Mouse (Mus musculus): ENCODE measurements around the gene Apoa5. TPM values are rescaled to one million over a fixed set of nuclear protein-coding genes. Genes with fewer than 3 reads are reported as not detected.
A peak's percentile ranks its signal among the peaks of the same experiment; 100 is the strongest.

Apoa5 gene
- polyA plus RNA-seq, 1 experiment from 2014 or later = 0.64 TPM

- peaks cover 2% of the 10 kb centered on the region; the same call in 1 of the 2 replicates for H3K4me1 ChIP-seq (replicated peaks; ENCODE audit: control insufficient read depth, insufficient read depth, low read length)
- peak; percentile 57 for ATAC-seq
- no peaks in the 10 kb centered on the region for H3K9me3 ChIP-seq (ENCODE audit: control insufficient read depth)
- peaks cover 6% of the 10 kb centered on the region; the same call in 1 of the 2 replicates for H3K36me3 ChIP-seq (ENCODE audit: control insufficient read depth, insufficient read depth)
- TF ChIP-seq CTCF (IDR thresholded peaks at IDR 0.05; ENCODE audit: low read depth) = no peak; the same call in 1 of the 2 replicates
- H3K27me3 ChIP-seq (replicated peaks; ENCODE audit: control insufficient read depth, insufficient read depth, low read length) = no peaks in the 10 kb centered on the region
- peak within 1 kb of the TSS; percentile 95 for H3K27ac ChIP-seq (ENCODE audit: low read depth, low read length)
- peak within 1 kb of the TSS; percentile 46 for H3K4me2 ChIP-seq (replicated peaks; ENCODE audit: low read depth)
- H3K9ac ChIP-seq (ENCODE audit: low read depth, low read length) = peak within 1 kb of the TSS; percentile 80
- WGBS = 36% methylated on average over 7 of the region's 7 CpGs
- H3K4me3 ChIP-seq (ENCODE audit: low read depth, low read length) = peak within 1 kb of the TSS; percentile 42
Measured at GRCm38 (mm10) chr9:46240526-46241153, 27.8 kb upstream of the Apoa5 start, which contains the start of gene Apoa4. Gene Apoa4 (plus strand): TSS chr9:46240696.

GRCm38 (mm10) chr9:46241818-46242217, 26.6 kb upstream of the Apoa5 start:
- Histone ChIP-seq H3K36me3 (ENCODE audit: control insufficient read depth, insufficient read depth) (peaks cover 6% of the 10 kb centered on the region; the same call in 1 of the 2 replicates), H3K27me3 (replicated peaks; ENCODE audit: control insufficient read depth, insufficient read depth, low read length) (no peaks in the 10 kb centered on the region), H3K4me3 (ENCODE audit: low read depth, low read length) (peak overlapping the region; percentile 42), H3K9ac (ENCODE audit: low read depth, low read length) (peak overlapping the region; percentile 80), H3K27ac (ENCODE audit: low read depth, low read length) (peak overlapping the region; percentile 95), H3K9me3 (ENCODE audit: control insufficient read depth) (no peaks in the 10 kb centered on the region), H3K4me2 (replicated peaks; ENCODE audit: low read depth) (peak overlapping the region; percentile 46), H3K4me1 (replicated peaks; ENCODE audit: control insufficient read depth, insufficient read depth, low read length) (0 out of 2 replicates have a peak, but pooled peaks cover 2% of the 10 kb centered on the region)
- no peak for ATAC-seq
- 29% methylated on average over 2 of the region's 2 CpGs for WGBS
- no peak for TF ChIP-seq CTCF (IDR thresholded peaks at IDR 0.05; ENCODE audit: low read depth)

GRCm38 (mm10) chr9:46243122-46243521, 25.3 kb upstream of the Apoa5 start:
- H3K27me3 ChIP-seq (replicated peaks; ENCODE audit: control insufficient read depth, insufficient read depth, low read length) = no peaks in the 10 kb centered on the region
- peak overlapping the region; percentile 42 for H3K4me3 ChIP-seq (ENCODE audit: low read depth, low read length)
- TF ChIP-seq CTCF (IDR thresholded peaks at IDR 0.05; ENCODE audit: low read depth) = no peak
- peak overlapping the region; percentile 46 for H3K4me2 ChIP-seq (replicated peaks; ENCODE audit: low read depth)
- WGBS = 50% methylated on average over 4 of the region's 4 CpGs
- peak; percentile 13 for ATAC-seq
- H3K9me3 ChIP-seq (ENCODE audit: control insufficient read depth) = no peaks in the 10 kb centered on the region
- H3K9ac ChIP-seq (ENCODE audit: low read depth, low read length) = peak overlapping the region; percentile 80
- H3K4me1 ChIP-seq (replicated peaks; ENCODE audit: control insufficient read depth, insufficient read depth, low read length) = 0 out of 2 replicates have a peak, but pooled peaks cover 2% of the 10 kb centered on the region
- peak overlapping the region; percentile 95 for H3K27ac ChIP-seq (ENCODE audit: low read depth, low read length)
- H3K36me3 ChIP-seq (ENCODE audit: control insufficient read depth, insufficient read depth) = peaks cover 6% of the 10 kb centered on the region; the same call in 1 of the 2 replicates

GRCm38 (mm10) chr9:46243584-46243983, 24.8 kb upstream of the Apoa5 start:
- ATAC-seq = peak; percentile 42
- peaks cover 6% of the 10 kb centered on the region; the same call in 1 of the 2 replicates for H3K36me3 ChIP-seq (ENCODE audit: control insufficient read depth, insufficient read depth)
- H3K9me3 ChIP-seq (ENCODE audit: control insufficient read depth) = no peaks in the 10 kb centered on the region
- H3K27ac ChIP-seq (ENCODE audit: low read depth, low read length) = peak overlapping the region; percentile 95
- peak overlapping the region; percentile 46 for H3K4me2 ChIP-seq (replicated peaks; ENCODE audit: low read depth)
- H3K9ac ChIP-seq (ENCODE audit: low read depth, low read length) = no peak overlapping the region; the same call in 1 of the 2 replicates
- 0 out of 2 replicates have a peak, but pooled peaks cover 2% of the 10 kb centered on the region for H3K4me1 ChIP-seq (replicated peaks; ENCODE audit: control insufficient read depth, insufficient read depth, low read length)
- 34% methylated on average over 8 of the region's 8 CpGs for WGBS
- TF ChIP-seq CTCF (IDR thresholded peaks at IDR 0.05; ENCODE audit: low read depth) = no peak
- H3K4me3 ChIP-seq (ENCODE audit: low read depth, low read length) = no peak overlapping the region
- no peaks in the 10 kb centered on the region for H3K27me3 ChIP-seq (replicated peaks; ENCODE audit: control insufficient read depth, insufficient read depth, low read length)

- H3K9ac ChIP-seq (ENCODE audit: low read depth, low read length) = no peak overlapping the region
- peaks cover 6% of the 10 kb centered on the region; the same call in 1 of the 2 replicates for H3K36me3 ChIP-seq (ENCODE audit: control insufficient read depth, insufficient read depth)
- no peaks in the 10 kb centered on the region for H3K27me3 ChIP-seq (replicated peaks; ENCODE audit: control insufficient read depth, insufficient read depth, low read length)
- peak; percentile 92 for TF ChIP-seq CTCF (IDR thresholded peaks at IDR 0.05; ENCODE audit: low read depth)
- no peak for ATAC-seq
- H3K4me3 ChIP-seq (ENCODE audit: low read depth, low read length) = no peak overlapping the region
- no peak overlapping the region for H3K27ac ChIP-seq (ENCODE audit: low read depth, low read length)
- 17% methylated on average over 11 of the region's 11 CpGs for WGBS
- H3K9me3 ChIP-seq (ENCODE audit: control insufficient read depth) = no peaks in the 10 kb centered on the region
- H3K4me2 ChIP-seq (replicated peaks; ENCODE audit: low read depth) = peak overlapping the region; percentile 30; the same call in 1 of the 2 replicates
- H3K4me1 ChIP-seq (replicated peaks; ENCODE audit: control insufficient read depth, insufficient read depth, low read length) = no peaks in the 10 kb centered on the region
Measured at GRCm38 (mm10) chr9:46246752-46247324, 21.6 kb upstream of the Apoa5 start.

- Histone ChIP-seq H3K36me3 (ENCODE audit: control insufficient read depth, insufficient read depth) (no peaks in the 10 kb centered on the region), H3K9me3 (ENCODE audit: control insufficient read depth) (no peaks in the 10 kb centered on the region), H3K27me3 (replicated peaks; ENCODE audit: control insufficient read depth, insufficient read depth, low read length) (no peaks in the 10 kb centered on the region), H3K4me3 (ENCODE audit: low read depth, low read length) (no peak overlapping the region), H3K4me1 (replicated peaks; ENCODE audit: control insufficient read depth, insufficient read depth, low read length) (no peaks in the 10 kb centered on the region), H3K27ac (ENCODE audit: low read depth, low read length) (no peak overlapping the region), H3K9ac (ENCODE audit: low read depth, low read length) (no peak overlapping the region), H3K4me2 (replicated peaks; ENCODE audit: low read depth) (no peak overlapping the region)
- WGBS = 87% methylated on average over 7 of the region's 7 CpGs
- TF ChIP-seq CTCF (IDR thresholded peaks at IDR 0.05; ENCODE audit: low read depth) = no peak
- ATAC-seq = no peak
Measured at GRCm38 (mm10) chr9:46256177-46256576, 12.3 kb upstream of the Apoa5 start.

All from intestine, postnatal 0 days (tissue).